Mouse (Mus musculus) retina, embryonic 14.5 days (tissue): ENCODE results near the gene Mrvi1.

Experiments
- DNase-seq: peaks from one replicate; pipeline ENCODE4 v3.0.0-alpha.2; 2015; ENCODE audit warnings: low spot score

Mrvi1 gene

DNA sequence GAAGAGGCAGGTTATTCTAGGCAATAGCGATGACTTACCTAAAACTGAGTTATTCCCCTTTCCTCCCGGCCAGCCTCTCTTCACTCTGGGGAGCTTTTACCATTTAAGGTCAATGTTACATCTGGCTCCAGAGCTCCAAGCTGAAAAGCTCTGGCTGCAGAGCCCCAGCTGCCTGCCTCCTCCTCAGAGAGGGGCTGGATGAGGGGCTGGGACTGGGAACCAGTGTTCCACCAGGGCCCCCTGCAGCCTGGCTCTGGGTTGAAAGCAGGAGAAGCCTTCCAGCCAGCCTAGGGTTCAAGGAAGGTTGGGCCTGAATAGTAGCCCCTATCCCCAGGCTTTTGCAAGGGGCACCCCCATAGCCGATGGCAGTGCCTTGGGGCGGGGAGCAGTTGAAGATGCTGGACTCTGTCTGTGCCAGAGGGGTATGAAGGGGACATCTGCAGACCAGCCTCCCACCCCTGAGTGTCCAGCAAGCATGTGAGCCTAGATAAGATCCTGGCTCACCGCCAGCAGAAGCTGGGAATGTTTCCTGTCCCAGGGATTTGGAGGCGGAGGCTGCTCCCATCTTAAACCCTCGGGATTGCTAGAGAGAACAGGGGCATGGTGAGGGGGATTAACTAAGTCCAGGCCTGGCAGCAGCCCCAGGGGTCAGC lies at the start of gene Mrvi1:
Gene Mrvi1, minus strand, starts transcription at position 409 of the 653 bp plus-strand sequence.
- no peak for DNase-seq

GRCm38 (mm10) chr7:111029046-111029553 lies 46.8 kb upstream of the Mrvi1 start:
- no peak for DNase-seq

DNA sequence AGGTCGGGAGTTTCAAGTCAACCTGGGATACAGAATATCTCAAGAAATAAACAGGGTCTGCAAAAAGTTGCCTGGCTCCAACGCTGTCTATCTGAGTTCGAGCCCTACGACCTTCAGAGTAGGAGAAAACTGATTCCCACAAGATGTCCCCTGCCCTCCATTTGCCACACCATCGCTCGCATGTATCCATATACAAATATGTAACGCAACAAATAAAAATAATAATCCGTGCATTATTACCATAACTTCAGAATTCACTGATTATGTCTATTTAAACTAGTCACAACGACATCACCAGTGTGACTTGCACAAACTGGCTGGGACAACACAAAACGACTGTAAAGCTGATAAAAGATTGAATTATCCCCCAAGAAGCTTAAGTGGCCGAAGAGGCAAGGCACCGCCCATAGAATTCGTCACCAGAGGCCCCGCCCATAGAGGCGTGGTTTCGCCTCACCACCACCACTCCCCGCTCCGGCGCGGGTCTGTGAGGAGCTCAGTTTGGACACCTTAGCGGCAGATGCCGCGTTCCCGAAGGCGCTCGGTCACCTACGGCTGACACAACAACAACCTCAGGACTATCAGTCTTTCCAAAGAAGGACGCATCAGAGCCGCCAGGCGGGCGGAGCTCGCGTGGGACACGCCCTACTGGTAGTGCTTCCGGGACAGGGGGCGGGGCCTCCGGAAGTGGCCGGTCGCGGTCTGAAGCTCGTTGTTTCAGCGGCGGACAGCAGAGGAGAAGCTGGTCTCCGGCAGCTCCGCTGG lies 46.2 kb upstream of the Mrvi1 start, which contains the start of gene Ctr9:
Gene Ctr9, plus strand, starts transcription at position 671 of the 765 bp plus-strand sequence.
- peak; percentile 94 for DNase-seq

- DNase-seq, result no peak
Observed at GRCm38 (mm10) chr7:111024912-111025311, 42.7 kb upstream of the Mrvi1 start.

DNA sequence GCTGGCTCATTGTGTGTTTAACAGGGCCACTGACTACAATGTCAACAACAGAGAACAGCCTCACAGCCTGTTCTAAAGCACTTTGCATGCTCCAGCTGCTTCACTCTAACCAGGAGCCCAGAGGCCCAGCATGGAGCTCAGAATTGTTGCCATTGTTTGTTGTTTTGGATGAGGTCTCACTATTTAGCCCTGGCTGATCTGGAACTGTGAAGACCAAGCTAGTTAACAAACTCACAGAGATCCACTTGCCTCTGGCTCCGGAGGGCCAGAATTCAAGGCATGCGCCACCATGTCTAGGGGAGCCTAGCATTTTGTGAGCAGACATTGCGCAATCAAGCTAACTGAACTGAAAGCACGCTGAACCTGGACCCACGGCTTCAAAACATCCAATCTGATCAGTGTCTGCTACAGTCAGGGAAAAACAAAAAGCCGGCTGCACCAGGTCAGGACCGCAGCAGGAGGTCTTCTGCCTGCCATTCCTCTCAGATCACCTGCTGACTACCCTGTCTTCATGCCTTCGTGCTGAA lies 41.9 kb upstream of the Mrvi1 start:
- DNase-seq, result peak; percentile 53

GRCm38 (mm10) chr7:111020814-111021213 lies 38.6 kb upstream of the Mrvi1 start:
- DNase-seq, result no peak

DNA sequence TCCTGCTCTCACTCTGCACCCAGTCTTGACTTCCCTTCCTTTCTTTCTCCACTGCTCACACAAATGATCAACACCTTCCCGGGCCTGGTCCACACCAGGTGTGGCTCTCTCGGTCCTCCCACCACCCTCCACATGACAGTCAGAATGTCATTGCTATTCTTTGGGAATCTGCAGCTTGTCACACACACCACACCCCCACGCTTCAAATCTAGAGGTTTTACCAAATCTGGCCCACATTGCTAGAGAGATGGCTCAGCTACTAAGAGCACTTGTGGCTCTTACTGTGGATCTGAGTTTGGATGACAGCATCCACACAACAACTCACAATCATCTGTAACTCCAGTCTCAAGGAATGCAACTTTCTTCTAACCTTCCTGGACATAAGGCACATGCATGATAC lies 34.7 kb upstream of the Mrvi1 start:
- no peak for DNase-seq

- DNase-seq, result no peak
Observed at GRCm38 (mm10) chr7:111015731-111016130, 33.5 kb upstream of the Mrvi1 start.

- peak; percentile 92 for DNase-seq
Observed at GRCm38 (mm10) chr7:111014893-111015292, 32.6 kb upstream of the Mrvi1 start.

DNA sequence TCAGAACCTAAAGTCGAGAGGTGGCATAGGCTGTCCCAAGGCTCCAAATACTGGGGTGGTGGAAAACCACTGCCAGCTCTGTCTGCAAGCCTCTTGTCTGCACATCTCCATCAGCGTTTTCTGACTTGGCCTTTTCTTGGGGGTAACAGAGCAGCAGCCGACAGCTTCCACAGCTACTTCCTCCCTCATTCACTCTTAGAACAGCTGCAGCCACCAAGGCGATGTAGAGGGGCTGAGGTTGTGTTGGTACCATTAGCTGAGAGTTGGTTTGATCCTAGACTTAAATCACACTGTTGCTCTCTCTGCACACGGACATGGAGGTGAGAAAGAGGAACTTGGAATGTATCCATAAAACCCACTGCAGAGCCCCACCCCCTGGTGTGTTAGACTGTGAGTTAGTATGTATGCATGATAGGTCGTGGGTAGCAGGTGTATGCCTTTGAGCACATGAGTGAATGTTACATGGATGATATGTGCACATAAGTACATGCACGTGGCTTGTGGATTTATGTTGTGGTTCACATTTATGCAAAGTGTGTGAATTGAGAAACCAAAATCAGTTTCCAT lies 31.9 kb upstream of the Mrvi1 start:
- no peak for DNase-seq

- DNase-seq, result no peak
Observed at GRCm38 (mm10) chr7:111004136-111004840, 22.0 kb upstream of the Mrvi1 start.

DNA sequence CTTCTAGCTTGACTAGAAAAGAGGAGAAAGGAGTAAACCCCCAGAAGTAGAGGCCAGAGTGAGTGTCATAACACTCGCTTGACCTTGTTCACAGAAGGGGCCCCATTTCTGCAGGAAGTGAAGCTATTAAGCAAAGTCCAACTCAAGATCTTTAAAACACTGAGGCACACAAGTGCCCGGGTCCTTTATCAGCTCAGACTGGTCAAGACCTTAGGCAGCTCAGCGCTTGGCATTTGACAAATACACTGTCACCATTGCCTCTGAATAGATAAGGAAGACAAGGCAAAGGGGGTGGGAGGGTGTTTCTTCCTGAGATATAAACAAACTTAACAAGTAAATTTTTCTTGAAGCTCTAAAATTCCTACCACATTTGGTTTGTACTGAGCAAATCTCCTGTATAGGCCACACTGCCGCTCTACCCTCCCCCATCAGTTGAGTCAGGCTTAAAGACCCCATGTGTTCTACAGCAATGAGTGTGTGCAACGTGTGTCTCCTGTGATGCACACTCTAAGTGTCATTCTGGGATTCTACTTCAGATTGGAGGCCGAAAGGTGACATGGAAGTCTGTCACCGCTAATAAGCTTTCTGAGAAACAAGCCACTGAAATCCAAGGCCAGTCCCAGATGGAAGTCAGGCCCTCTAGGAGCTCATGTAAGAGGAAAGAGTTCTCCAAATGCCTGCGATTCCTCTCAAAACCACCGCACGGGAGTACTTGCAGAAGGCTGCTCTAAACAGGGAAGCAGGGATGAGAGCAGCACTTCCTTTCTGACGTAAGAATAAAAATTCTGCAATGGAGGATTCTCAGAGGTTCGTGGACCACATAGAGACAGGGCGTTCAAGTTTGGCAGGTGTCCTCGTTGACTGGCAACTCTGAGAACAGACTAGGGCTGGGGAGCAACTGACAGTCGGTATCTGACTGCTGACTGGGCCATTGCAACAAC lies 16.9 kb upstream of the Mrvi1 start:
- DNase-seq, result no peak

- no peak for DNase-seq
Observed at GRCm38 (mm10) chr7:110991221-110991494, 8.9 kb upstream of the Mrvi1 start.

DNA sequence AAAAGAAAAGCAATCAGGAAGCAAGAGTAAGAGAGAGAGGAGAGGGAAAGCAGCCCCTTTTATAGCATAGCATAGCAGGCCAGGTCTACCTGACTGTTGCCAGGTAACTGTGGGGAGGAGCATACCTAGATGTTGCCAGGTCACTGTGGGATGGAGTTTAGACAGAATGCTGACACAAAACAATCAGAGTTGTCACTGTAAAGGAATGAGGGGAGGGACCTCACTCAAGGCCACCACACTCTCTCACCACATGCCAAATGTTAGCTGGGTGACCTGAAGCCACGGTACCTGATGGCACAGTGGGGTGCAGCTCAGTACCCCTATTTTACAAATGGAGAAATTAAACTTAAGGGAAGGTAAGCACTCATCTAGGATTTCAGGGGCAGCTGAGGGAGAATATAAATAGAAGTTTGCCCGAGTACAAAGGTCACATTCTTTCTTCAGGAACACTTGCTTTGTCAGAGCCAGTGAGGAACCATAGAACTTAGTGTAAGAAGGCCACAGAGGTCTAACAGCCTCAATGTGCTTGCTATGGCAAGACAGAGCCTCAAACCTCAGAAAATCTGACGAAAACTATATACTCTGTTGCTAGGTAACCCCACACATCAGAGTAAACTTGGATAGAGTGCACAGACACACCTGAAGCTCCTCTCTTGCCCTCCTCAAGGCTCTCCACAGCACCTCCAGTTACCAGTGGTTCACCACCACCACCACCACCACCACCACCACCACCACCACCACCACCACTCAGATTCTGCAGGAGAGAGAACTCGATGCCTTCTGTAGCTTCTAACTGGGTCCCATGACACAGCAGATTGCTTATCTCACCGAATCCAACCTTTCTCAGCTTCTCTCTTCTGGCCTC lies 8.3 kb upstream of the Mrvi1 start:
- DNase-seq, result no peak

GRCm38 (mm10) chr7:110989286-110989879 lies 7.1 kb upstream of the Mrvi1 start:
- DNase-seq, result no peak

GRCm38 (mm10) chr7:110988081-110988480 lies 5.8 kb upstream of the Mrvi1 start:
- DNase-seq, result no peak

DNA sequence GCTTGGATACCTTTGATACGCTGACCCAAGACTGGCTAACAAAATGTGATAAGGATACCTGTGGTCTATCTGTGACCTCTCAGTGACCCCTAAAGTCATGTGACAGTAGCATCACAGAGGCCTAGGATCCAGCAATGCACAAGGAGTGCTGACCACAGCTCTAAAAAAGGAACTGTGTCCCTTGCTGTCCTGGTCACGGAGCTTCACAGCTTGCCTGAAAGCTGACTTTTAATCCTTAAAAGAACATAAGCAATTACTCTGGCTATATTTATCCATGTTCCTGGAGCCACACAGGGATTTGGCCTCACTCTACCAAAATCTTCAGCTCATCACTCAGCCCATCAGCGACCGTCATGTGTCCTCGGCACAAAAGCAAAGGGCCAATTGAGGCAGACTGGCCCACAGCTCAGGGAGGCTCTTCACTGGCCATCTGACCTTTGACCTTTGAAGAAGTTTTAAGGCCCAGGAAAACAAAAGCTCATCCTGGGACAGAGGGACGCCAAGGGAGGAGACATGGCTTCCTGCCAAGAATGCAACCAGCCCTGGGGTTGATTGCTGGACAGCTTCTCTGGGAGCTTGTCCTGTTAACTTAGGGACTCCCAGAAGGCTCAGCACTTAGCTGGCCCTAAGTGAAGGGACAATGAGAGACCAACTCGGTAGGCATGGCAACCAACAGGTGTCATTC lies 3.5 kb upstream of the Mrvi1 start:
- DNase-seq, result no peak

- DNase-seq, result no peak
Observed at GRCm38 (mm10) chr7:110983621-110984020, 1.4 kb upstream of the Mrvi1 start.

GRCm38 (mm10) chr7:110982764-110983163 lies 503 bp upstream of the Mrvi1 start:
- peak; percentile 38 for DNase-seq
